Mouse (Mus musculus): ENCODE results near the gene 1300017J02Rik. TPM values are rescaled to one million over a fixed set of nuclear protein-coding genes. Genes with fewer than 3 reads are reported as not detected.

1300017J02Rik gene
- polyA plus RNA-seq, 1 experiment, result 20.3 TPM

- Histone ChIP-seq H3K27me3 (ENCODE audit: control insufficient read depth, insufficient read depth, low read length) (no peaks in the 10 kb centered on the region), H3K4me3 (ENCODE audit: control insufficient read depth, low read depth, low read length) (no peak overlapping the region), H3K36me3 (ENCODE audit: control insufficient read depth, insufficient read depth, low read length) (no peaks in the 10 kb centered on the region), H3K4me1 (ENCODE audit: control insufficient read depth, insufficient read depth, low read length) (no peaks in the 10 kb centered on the region), H3K27ac (ENCODE audit: control insufficient read depth, insufficient read depth, low read depth, low read length) (no peak overlapping the region)
- TF ChIP-seq POLR2A (IDR thresholded peaks at IDR 0.05; ENCODE audit: control insufficient read depth, low read depth, low read length), result no peak
Observed at GRCm38 (mm10) chr9:103294507-103294906, 10.4 kb downstream of the 1300017J02Rik start.

- H3K4me1 ChIP-seq (ENCODE audit: control insufficient read depth, insufficient read depth, low read length), result peaks cover 6% of the 10 kb centered on the region
- no peak overlapping the region for H3K27ac ChIP-seq (ENCODE audit: control insufficient read depth, insufficient read depth, low read depth, low read length)
- H3K4me3 ChIP-seq (ENCODE audit: control insufficient read depth, low read depth, low read length), result no peak overlapping the region
- TF ChIP-seq CTCF (IDR thresholded peaks at IDR 0.05; ENCODE audit: control insufficient read depth, insufficient read depth, insufficient replicate concordance, low read depth, low read length) (no peak), POLR2A (IDR thresholded peaks at IDR 0.05; ENCODE audit: control insufficient read depth, low read depth, low read length) (no peak)
- no peaks in the 10 kb centered on the region for H3K36me3 ChIP-seq (ENCODE audit: control insufficient read depth, insufficient read depth, low read length)
- H3K27me3 ChIP-seq (ENCODE audit: control insufficient read depth, insufficient read depth, low read length), result no peaks in the 10 kb centered on the region
Observed at GRCm38 (mm10) chr9:103288489-103289180, 16.2 kb downstream of the 1300017J02Rik start.

- TF ChIP-seq POLR2A (IDR thresholded peaks at IDR 0.05; ENCODE audit: control insufficient read depth, low read depth, low read length) (no peak), CTCF (IDR thresholded peaks at IDR 0.05; ENCODE audit: control insufficient read depth, insufficient read depth, insufficient replicate concordance, low read depth, low read length) (no peak)
- Histone ChIP-seq H3K36me3 (ENCODE audit: control insufficient read depth, insufficient read depth, low read length) (no peaks in the 10 kb centered on the region), H3K27me3 (ENCODE audit: control insufficient read depth, insufficient read depth, low read length) (no peaks in the 10 kb centered on the region), H3K27ac (ENCODE audit: control insufficient read depth, insufficient read depth, low read depth, low read length) (no peak overlapping the region), H3K4me1 (ENCODE audit: control insufficient read depth, insufficient read depth, low read length) (peaks cover 6% of the 10 kb centered on the region), H3K4me3 (ENCODE audit: control insufficient read depth, low read depth, low read length) (no peak overlapping the region)
Observed at GRCm38 (mm10) chr9:103287840-103288488, 16.9 kb downstream of the 1300017J02Rik start.

GRCm38 (mm10) chr9:103286901-103287422, 17.9 kb downstream of the 1300017J02Rik start:
- TF ChIP-seq POLR2A (IDR thresholded peaks at IDR 0.05; ENCODE audit: control insufficient read depth, low read depth, low read length) (no peak), CTCF (IDR thresholded peaks at IDR 0.05; ENCODE audit: control insufficient read depth, insufficient read depth, insufficient replicate concordance, low read depth, low read length) (no peak)
- H3K27me3 ChIP-seq (ENCODE audit: control insufficient read depth, insufficient read depth, low read length), result no peaks in the 10 kb centered on the region
- H3K27ac ChIP-seq (ENCODE audit: control insufficient read depth, insufficient read depth, low read depth, low read length), result no peak overlapping the region
- H3K36me3 ChIP-seq (ENCODE audit: control insufficient read depth, insufficient read depth, low read length), result no peaks in the 10 kb centered on the region
- H3K4me3 ChIP-seq (ENCODE audit: control insufficient read depth, low read depth, low read length), result no peak overlapping the region
- H3K4me1 ChIP-seq (ENCODE audit: control insufficient read depth, insufficient read depth, low read length), result peaks cover 6% of the 10 kb centered on the region

GRCm38 (mm10) chr9:103286396-103286795, 18.5 kb downstream of the 1300017J02Rik start:
- Histone ChIP-seq H3K36me3 (ENCODE audit: control insufficient read depth, insufficient read depth, low read length) (no peaks in the 10 kb centered on the region), H3K27me3 (ENCODE audit: control insufficient read depth, insufficient read depth, low read length) (no peaks in the 10 kb centered on the region), H3K27ac (ENCODE audit: control insufficient read depth, insufficient read depth, low read depth, low read length) (no peak overlapping the region), H3K4me3 (ENCODE audit: control insufficient read depth, low read depth, low read length) (no peak overlapping the region), H3K4me1 (ENCODE audit: control insufficient read depth, insufficient read depth, low read length) (peaks cover 6% of the 10 kb centered on the region)
- TF ChIP-seq POLR2A (IDR thresholded peaks at IDR 0.05; ENCODE audit: control insufficient read depth, low read depth, low read length) (no peak), CTCF (IDR thresholded peaks at IDR 0.05; ENCODE audit: control insufficient read depth, insufficient read depth, insufficient replicate concordance, low read depth, low read length) (no peak)

GRCm38 (mm10) chr9:103276876-103277275, 28.0 kb downstream of the 1300017J02Rik start:
- TF ChIP-seq POLR2A (IDR thresholded peaks at IDR 0.05; ENCODE audit: control insufficient read depth, low read depth, low read length) (no peak), CTCF (IDR thresholded peaks at IDR 0.05; ENCODE audit: control insufficient read depth, insufficient read depth, insufficient replicate concordance, low read depth, low read length) (no peak)
- H3K4me1 ChIP-seq (ENCODE audit: control insufficient read depth, insufficient read depth, low read length), result no peaks in the 10 kb centered on the region

GRCm38 (mm10) chr9:103275676-103276075, 29.2 kb downstream of the 1300017J02Rik start:
- no peak overlapping the region for H3K27ac ChIP-seq (ENCODE audit: control insufficient read depth, insufficient read depth, low read depth, low read length)
- no peak for TF ChIP-seq POLR2A (IDR thresholded peaks at IDR 0.05; ENCODE audit: control insufficient read depth, low read depth, low read length)
- no peak for TF ChIP-seq CTCF (IDR thresholded peaks at IDR 0.05; ENCODE audit: control insufficient read depth, insufficient read depth, insufficient replicate concordance, low read depth, low read length)
- no peaks in the 10 kb centered on the region for H3K36me3 ChIP-seq (ENCODE audit: control insufficient read depth, insufficient read depth, low read length)
- no peaks in the 10 kb centered on the region for H3K27me3 ChIP-seq (ENCODE audit: control insufficient read depth, insufficient read depth, low read length)
- H3K4me3 ChIP-seq (ENCODE audit: control insufficient read depth, low read depth, low read length), result no peak overlapping the region
- H3K4me1 ChIP-seq (ENCODE audit: control insufficient read depth, insufficient read depth, low read length), result no peaks in the 10 kb centered on the region

More at GRCm38 (mm10) chr9:103276876-103277275, 28.0 kb downstream of the 1300017J02Rik start:
- no peak overlapping the region for H3K27ac ChIP-seq (ENCODE audit: control insufficient read depth, insufficient read depth, low read depth, low read length)
- no peak overlapping the region for H3K4me3 ChIP-seq (ENCODE audit: control insufficient read depth, low read depth, low read length)
- H3K36me3 ChIP-seq (ENCODE audit: control insufficient read depth, insufficient read depth, low read length), result no peaks in the 10 kb centered on the region
- H3K27me3 ChIP-seq (ENCODE audit: control insufficient read depth, insufficient read depth, low read length), result no peaks in the 10 kb centered on the region

All from testis, adult 2 months (tissue).